Mouse (Mus musculus): Measurements from ENCODE around the gene Foxj1. TPM values are rescaled to one million over a fixed set of nuclear protein-coding genes. Genes with fewer than 3 reads are reported as not detected.

Foxj1 gene
- 0.15 and 0.22 TPM in 2 replicates for polyA plus RNA-seq (2012; rRNA removed; ENCODE audit: low replicate concordance)

GRCm38 (mm10) chr11:116335244-116336036 lies at the start of gene Foxj1:
Foxj1 (minus strand) TSS chr11:116335399.

GRCm38 (mm10) chr11:116307019-116307725 lies 28.0 kb downstream of the Foxj1 start, which contains the start of gene Exoc7:
Exoc7 (minus strand) TSS chr11:116307233.

GRCm38 (mm10) chr11:116280751-116281663 lies 54.2 kb downstream of the Foxj1 start, which contains the start of gene Galr2:
Galr2 (plus strand) TSS chr11:116280939.

Other genes starting within 250 kb of the Foxj1 start
- gene Wbp2, start 248.4 kb downstream of the Foxj1 start, polyA plus RNA-seq (2012; rRNA removed; ENCODE audit: low replicate concordance): 285 and 420 TPM in 2 replicates
- 36.2 and 37.8 TPM in 2 replicates for gene Trim47, start 208.2 kb downstream of the Foxj1 start, polyA plus RNA-seq (2012; rRNA removed; ENCODE audit: low replicate concordance)
- gene Trim65, start 204.3 kb downstream of the Foxj1 start, polyA plus RNA-seq (2012; rRNA removed; ENCODE audit: low replicate concordance): 10.0 and 11.2 TPM in 2 replicates
- gene Mrpl38, start 196.5 kb downstream of the Foxj1 start, polyA plus RNA-seq (2012; rRNA removed; ENCODE audit: low replicate concordance): 57.3 and 106 TPM in 2 replicates
- 4.7 and 8.8 TPM in 2 replicates for gene Fbf1, start 167.2 kb downstream of the Foxj1 start, polyA plus RNA-seq (2012; rRNA removed; ENCODE audit: low replicate concordance)
- gene Ten1, start 136.5 kb downstream of the Foxj1 start, polyA plus RNA-seq (2012; rRNA removed; ENCODE audit: low replicate concordance): 19.6 and 27.1 TPM in 2 replicates
- gene Acox1, start 136.4 kb downstream of the Foxj1 start, polyA plus RNA-seq (2012; rRNA removed; ENCODE audit: low replicate concordance): 87.1 and 95.2 TPM in 2 replicates
- 5.0 and 6.3 TPM in 2 replicates for gene Evpl, start 97.3 kb downstream of the Foxj1 start, polyA plus RNA-seq (2012; rRNA removed; ENCODE audit: low replicate concordance)
- 26.5 and 29.7 TPM in 2 replicates for gene Srp68, start 61.2 kb downstream of the Foxj1 start, polyA plus RNA-seq (2012; rRNA removed; ENCODE audit: low replicate concordance)
- 4.7 and 14.9 TPM in 2 replicates for gene Galr2, start 54.5 kb downstream of the Foxj1 start, polyA plus RNA-seq (2012; rRNA removed; ENCODE audit: low replicate concordance)
- gene Exoc7, start 28.2 kb downstream of the Foxj1 start, polyA plus RNA-seq (2012; rRNA removed; ENCODE audit: low replicate concordance): 12.6 and 16.3 TPM in 2 replicates
- gene Rnf157, start 77.6 kb upstream of the Foxj1 start, polyA plus RNA-seq (2012; rRNA removed; ENCODE audit: low replicate concordance): 1.9 and 2.1 TPM in 2 replicates
- gene Ubald2, start 98.7 kb upstream of the Foxj1 start, polyA plus RNA-seq (2012; rRNA removed; ENCODE audit: low replicate concordance): 255 and 734 TPM in 2 replicates
- 0.11 and 0.49 TPM in 2 replicates for gene Qrich2, start 130.8 kb upstream of the Foxj1 start, polyA plus RNA-seq (2012; rRNA removed; ENCODE audit: low replicate concordance)
- 640 and 1,209 TPM in 2 replicates for gene Prpsap1, start 158.8 kb upstream of the Foxj1 start, polyA plus RNA-seq (2012; rRNA removed; ENCODE audit: low replicate concordance)
- gene Sphk1, start 195.5 kb upstream of the Foxj1 start, polyA plus RNA-seq (2012; rRNA removed; ENCODE audit: low replicate concordance): 28.5 and 50.1 TPM in 2 replicates
- gene Ube2o, start 246.0 kb upstream of the Foxj1 start, polyA plus RNA-seq (2012; rRNA removed; ENCODE audit: low replicate concordance): 8.6 and 9.5 TPM in 2 replicates